Mouse (Mus musculus): ENCODE measurements around the gene Cdc5l. TPM values are rescaled to one million over a fixed set of nuclear protein-coding genes. Genes with fewer than 3 reads are reported as not detected.
A peak's percentile ranks its signal among the peaks of the same experiment; 100 is the strongest.

Cdc5l gene
- total RNA-seq, 2 experiments from 2014 or later: 38.0 to 43.4 TPM

DNA sequence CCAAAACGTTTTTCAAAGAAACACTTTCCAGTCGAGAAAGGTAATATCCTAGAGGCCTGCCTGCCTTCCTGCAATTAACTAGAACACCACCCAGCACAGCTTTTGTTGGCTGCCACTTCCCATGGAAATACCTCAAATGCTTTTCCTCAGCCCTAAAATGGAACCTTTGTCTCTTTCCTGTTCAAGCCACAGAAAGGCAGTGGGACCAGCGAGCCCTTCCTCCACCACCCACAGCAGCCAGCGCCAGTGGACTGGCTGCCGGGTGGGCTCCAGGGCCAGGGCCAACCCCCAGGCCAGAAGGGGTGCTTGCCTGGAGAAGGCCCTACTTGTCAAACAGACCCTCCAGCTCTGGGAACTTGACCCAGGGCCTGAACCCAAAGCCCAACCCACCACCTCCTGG is 56.2 kb downstream of the Cdc5l start:
- DNase-seq: no peak
- intact Hi-C loops (cut with DNase I): loop anchor here (10.0 kb wide), 2 partner anchors 313 to 643 kb away; no protein-coding TSS in a partner anchor

DNA sequence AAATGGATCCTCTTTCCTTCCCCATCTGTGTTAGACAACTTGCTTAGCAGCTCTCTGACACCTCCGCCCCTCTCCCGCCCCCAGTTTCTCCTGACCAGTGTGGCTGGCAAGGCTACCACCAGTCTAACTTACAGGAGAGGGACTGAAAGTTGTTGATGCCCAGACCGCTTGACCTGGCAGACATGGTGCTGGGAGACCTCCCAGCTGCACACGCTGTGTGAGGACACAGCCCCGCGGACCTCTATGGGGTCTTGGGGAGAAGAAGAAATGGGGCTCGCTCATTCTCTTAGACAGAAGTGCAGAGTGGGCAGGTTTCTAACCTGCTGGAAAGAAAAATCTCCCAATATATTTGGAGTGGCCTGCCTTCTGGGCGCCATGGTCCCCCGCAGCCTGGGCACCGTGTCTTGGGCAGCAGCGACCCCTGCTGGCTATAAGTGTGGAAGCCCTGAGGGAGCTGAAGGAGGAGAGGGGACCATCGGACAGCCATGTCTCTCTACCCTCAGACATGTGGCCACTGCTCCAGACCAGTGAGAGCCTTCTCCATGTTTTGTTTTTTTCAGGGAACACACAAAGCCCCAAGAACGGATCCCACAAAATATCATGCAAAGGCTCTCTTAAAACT is 59.4 kb downstream of the Cdc5l start:
- intact Hi-C loops (cut with DNase I): loop anchor here (2.0 to 10.0 kb wide), 4 partner anchors 309 to 1112 kb away; no protein-coding TSS in a partner anchor
- DNase-seq: peak; percentile 79 to 88

DNA sequence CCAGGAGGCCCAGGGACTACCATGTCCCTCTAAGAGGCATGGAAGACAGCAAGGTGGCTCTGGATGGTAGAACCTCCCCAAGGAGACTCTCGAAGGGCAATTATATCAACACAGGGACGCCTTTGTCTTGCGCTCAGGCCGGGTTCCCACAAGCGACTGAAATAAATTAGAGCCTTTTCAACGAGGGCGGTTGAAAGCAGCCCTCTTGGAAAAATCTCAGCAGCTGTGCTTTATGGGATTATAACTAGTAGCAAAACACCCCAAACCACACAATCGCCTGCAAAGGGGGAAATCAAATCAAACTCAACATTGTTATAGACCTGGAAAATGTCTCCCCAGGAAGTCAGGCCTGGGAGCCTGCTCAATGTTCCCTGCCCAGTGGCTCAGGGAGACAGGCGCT is 62.5 kb downstream of the Cdc5l start:
- DNase-seq: no peak
- intact Hi-C loops (cut with DNase I): loop anchor here (5.0 to 10.0 kb wide), 3 partner anchors 306 to 1109 kb away; no protein-coding TSS in a partner anchor

DNA sequence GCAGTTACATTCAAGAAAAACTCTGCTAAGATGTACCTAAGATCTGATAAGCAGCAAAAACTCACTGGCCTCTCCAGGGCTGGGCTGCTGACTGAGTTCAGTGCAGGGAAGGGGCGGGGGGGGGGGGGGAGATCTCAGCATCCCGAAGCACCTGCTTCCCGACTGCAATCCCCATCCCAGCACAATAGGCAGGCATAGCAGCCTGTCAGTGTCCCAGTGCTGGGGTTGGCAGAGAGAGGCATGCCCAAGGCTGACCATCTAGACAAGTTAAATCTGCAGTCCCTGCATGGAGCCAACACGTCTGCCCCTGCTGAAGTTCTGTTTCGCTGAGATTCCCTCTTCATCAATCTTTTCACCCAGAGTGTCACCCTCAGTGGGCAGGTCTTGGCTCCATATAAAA is 63.0 kb downstream of the Cdc5l start:
- intact Hi-C loops (cut with DNase I): loop anchor here (5.0 to 10.0 kb wide), 3 partner anchors 306 to 1108 kb away; no protein-coding TSS in a partner anchor
- DNase-seq: no peak

DNA sequence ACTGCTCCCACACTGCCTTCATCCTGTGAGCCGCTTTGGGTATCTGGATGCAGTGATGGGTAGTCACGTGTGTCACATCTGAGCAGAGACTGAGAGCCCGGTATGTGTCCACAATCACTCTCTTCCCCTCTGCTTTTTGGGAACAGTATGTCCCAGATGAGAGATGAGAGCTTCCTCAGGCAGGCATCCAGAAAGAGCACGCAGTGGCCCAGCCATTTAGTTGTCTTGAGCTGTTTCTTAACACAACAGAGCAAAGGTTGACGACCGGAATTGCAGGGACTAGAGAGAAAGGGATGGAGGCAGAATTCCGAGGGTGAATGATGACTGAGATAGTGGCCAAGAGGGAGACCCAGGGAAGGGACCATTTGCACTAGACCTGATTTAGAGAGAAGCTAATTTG is 68.7 kb downstream of the Cdc5l start:
- DNase-seq: no peak
- intact Hi-C loops (cut with DNase I): no loop called here

DNA sequence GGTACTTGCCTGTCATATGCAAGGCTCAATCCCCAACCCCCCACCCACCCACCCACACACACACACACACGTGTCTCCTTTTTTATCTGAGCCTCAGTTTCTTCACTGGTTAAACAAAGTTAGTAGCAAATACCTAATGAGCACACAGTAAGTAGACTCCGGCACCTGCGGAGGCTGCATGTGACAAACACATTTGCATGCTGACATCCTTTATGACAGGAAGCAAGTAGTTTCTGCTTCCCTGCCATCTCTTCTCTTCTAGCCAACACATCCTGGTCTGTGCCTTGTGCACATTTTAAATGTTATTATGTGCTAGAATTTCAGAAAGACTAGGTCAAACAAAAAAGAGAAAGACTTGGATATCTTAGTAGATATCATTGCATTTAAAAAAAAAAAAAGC is 72.6 kb downstream of the Cdc5l start:
- DNase-seq: no peak
- intact Hi-C loops (cut with DNase I): no loop called here

DNA sequence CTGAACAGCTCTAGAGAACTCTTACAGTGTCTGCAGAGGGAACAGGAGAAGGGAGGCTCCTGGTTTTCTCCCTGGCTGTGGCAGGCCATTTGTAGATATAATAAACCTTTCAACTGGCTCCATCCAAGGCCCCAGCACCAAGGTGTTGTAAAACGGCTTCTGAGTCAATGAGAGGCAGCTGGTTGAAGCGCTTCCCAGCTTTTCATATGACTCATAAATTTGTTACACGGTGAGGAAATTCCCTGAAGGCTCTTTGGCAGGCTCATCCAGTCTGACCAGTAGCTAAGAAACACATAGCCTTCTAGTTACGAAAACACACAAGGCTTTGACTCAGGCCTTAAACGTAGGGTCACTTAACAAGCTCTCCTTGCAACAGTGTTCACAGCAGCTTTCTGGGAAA is 74.1 kb downstream of the Cdc5l start:
- DNase-seq: peak; percentile 38 to 53
- intact Hi-C loops (cut with DNase I): no loop called here

DNA sequence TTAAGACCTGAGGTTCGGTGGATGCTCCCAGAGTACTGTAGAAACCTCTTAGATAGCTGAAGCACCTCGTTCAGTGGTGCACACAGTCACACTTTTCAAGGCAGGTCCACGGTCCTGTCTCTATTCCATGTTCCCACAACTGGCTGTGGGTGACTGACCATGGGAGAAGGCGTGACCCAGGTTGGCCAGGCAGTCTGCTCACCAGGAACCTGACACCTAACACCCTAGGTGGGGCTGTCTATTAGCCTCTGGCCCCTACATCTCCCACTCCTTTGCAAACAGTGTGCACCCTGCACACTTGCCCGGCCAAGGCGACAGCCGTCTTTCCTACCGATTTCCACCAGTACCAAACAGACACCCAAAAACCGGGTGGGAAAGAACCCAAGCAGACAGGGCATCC is 77.1 kb downstream of the Cdc5l start:
- intact Hi-C loops (cut with DNase I): no loop called here

DNA sequence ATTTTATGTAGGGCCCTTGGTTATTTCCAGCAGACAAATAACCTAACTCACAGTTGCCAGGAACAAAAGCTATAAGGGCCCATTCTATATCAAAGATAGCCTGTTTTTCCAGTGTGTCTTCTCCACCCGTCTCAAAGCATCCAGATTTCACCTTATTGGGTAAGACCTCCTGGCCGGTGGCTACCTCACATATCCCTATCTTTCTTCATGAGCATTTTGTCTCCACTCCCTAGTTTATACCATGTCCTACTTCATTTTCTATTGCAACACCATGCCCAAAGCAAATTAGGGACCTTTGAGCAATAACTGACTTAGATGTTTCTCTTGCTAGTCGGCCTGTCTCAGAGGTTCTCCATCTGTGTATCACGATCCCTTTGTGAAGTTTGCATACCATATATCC is 85.6 kb downstream of the Cdc5l start:
- intact Hi-C loops (cut with DNase I): no loop called here
- DNase-seq: no peak

More for the DNA sequence above, 77.1 kb downstream of the Cdc5l start:
- DNase-seq: no peak

Other genes starting within 250 kb of the Cdc5l start
- gene Spats1, start 41.7 kb upstream of the Cdc5l start, total RNA-seq (2021): under 1 TPM; 0.39 to 0.50 TPM
- 10 to 100 TPM; 19.0 to 19.1 TPM for gene Aars2, start 73.1 kb upstream of the Cdc5l start, total RNA-seq (2021)
- gene Tcte1, start 89.7 kb upstream of the Cdc5l start, total RNA-seq (2021): under 1 TPM in 1 of 2 experiments, not detected in 1; 0.12 TPM
- gene Tmem151b, start 115.9 kb upstream of the Cdc5l start, total RNA-seq (2021): under 1 TPM; 0.07 to 0.49 TPM
- gene Nfkbie, start 122.0 kb upstream of the Cdc5l start, total RNA-seq (2021): 1 to 10 TPM; 1.5 to 2.1 TPM
- 10 to 100 TPM; 28.8 to 29.9 TPM for gene Slc35b2, start 130.1 kb upstream of the Cdc5l start, total RNA-seq (2021)
- 100 to 1,000 TPM; 897 to 986 TPM for gene Hsp90ab1, start 139.5 kb upstream of the Cdc5l start, total RNA-seq (2021)
- 10 to 100 TPM; 75.0 to 80.7 TPM for gene Slc29a1, start 165.9 kb upstream of the Cdc5l start, total RNA-seq (2021)
- not detected for gene Mymx, start 168.4 kb upstream of the Cdc5l start, total RNA-seq (2021)
- under 1 TPM; 0.81 to 0.98 TPM for gene Capn11, start 225.6 kb upstream of the Cdc5l start, total RNA-seq (2021)